22 mouse cellular contexts compared by ENCODE assay signal in genomic region chr5:138922116-138922515, GRCm38 (mm10).
DNase-seq lines count a peak whose midpoint lies in the region; ATAC-seq lines count a peak whose summit lies in the region.
"Had no signal": no experiment of that assay in that cellular context is flagged by ENCODE, and none has a peak within 500 bp of the region (broad histone marks: within the 10 kb centered on the region; RNA-seq: fewer than 3 reads in every experiment).

No protein-coding gene starts in this region.

- H3K4me3 ChIP-seq in embryonic facial prominence, embryonic 14.5 days (ENCODE audit: low read depth, low read length), result no peak overlapping the region
- H3K4me3 ChIP-seq in embryonic facial prominence, embryonic 10.5 days, result no peak overlapping the region
- H3K4me3 ChIP-seq in midbrain, embryonic 13.5 days (replicated peaks), result no peak overlapping the region
- H3K4me3 ChIP-seq: erythroblast, embryonic 14.5 days; midbrain, embryonic 15.5 days; neural tube, embryonic 15.5 days had no signal

- no peak overlapping the region for H3K9ac ChIP-seq in embryonic facial prominence, embryonic 14.5 days (ENCODE audit: low read depth, low read length)
- no peak overlapping the region for H3K9ac ChIP-seq in midbrain, embryonic 13.5 days (replicated peaks)
- H3K9ac ChIP-seq: liver, embryonic 14.5 days; midbrain, embryonic 15.5 days; neural tube, embryonic 15.5 days had no signal

- intact Hi-C loops in left cerebral cortex, postnatal 4 days (cut with DNase I), result no loop called here
- intact Hi-C loops in left cerebral cortex, postnatal 14 days (cut with DNase I), result no loop called here

- peak; percentile 31 for DNase-seq in embryonic facial prominence, embryonic 14.5 days (ENCODE audit: low spot score)
- DNase-seq in embryonic facial prominence, embryonic 10.5 days (ENCODE audit: low spot score), result no peak
- peak; percentile 69 for DNase-seq in left cerebral cortex, postnatal 4 days
- no peak for DNase-seq in left cerebral cortex, postnatal 14 days (ENCODE audit: low spot score in 2 of 2)
- peak; percentile 19 for DNase-seq in cerebellum, adult 9-10 months
- DNase-seq in kidney, postnatal 36 days, result peak; percentile 24 to 28
- no peak for DNase-seq in frontal cortex, postnatal 36 days (ENCODE audit: low spot score in 2 of 2)
- DNase-seq: adrenal gland, postnatal 10 days; gastrocnemius, postnatal 14 days; lung, postnatal 14 days; right cerebral cortex, postnatal 14 days; spleen, adult 18-20 months; thymus, adult 18-20 months had no signal

- no peak for ATAC-seq in embryonic facial prominence, embryonic 14.5 days (ENCODE audit: low read depth)
- no peak for ATAC-seq in midbrain, embryonic 13.5 days
- ATAC-seq: activated CD4-positive, CD25-positive, alpha-beta regulatory T cell, adult 4 months; forebrain, embryonic 14.5 days; inflammation-experienced regulatory T-cells, adult 6 months; midbrain, embryonic 15.5 days had no signal

- H3K9me3 ChIP-seq in embryonic facial prominence, embryonic 14.5 days (ENCODE audit: control insufficient read depth, low read length), result peaks cover 7% of the 10 kb centered on the region; the same call in 1 of the 2 replicates
- no peaks in the 10 kb centered on the region for H3K9me3 ChIP-seq in embryonic facial prominence, embryonic 10.5 days
- H3K9me3 ChIP-seq in midbrain, embryonic 13.5 days, result 0 out of 2 replicates have a peak, but pooled peaks cover 3% of the 10 kb centered on the region
- H3K9me3 ChIP-seq: G1E; midbrain, embryonic 15.5 days; neural tube, embryonic 15.5 days had no signal

- no peaks in the 10 kb centered on the region for H3K27me3 ChIP-seq in embryonic facial prominence, embryonic 14.5 days (replicated peaks; ENCODE audit: control insufficient read depth, insufficient read depth, low read length)
- no peaks in the 10 kb centered on the region for H3K27me3 ChIP-seq in embryonic facial prominence, embryonic 10.5 days (replicated peaks; ENCODE audit: low read depth, poor library complexity, severe bottlenecking)
- H3K27me3 ChIP-seq in midbrain, embryonic 13.5 days, result no peaks in the 10 kb centered on the region
- H3K27me3 ChIP-seq: midbrain, embryonic 15.5 days; neural tube, embryonic 15.5 days had no signal

- H3K4me2 ChIP-seq in embryonic facial prominence, embryonic 14.5 days (ENCODE audit: low read depth, low read length), result no peak overlapping the region
- H3K4me2 ChIP-seq in midbrain, embryonic 13.5 days (replicated peaks), result no peak overlapping the region
- H3K4me2 ChIP-seq: midbrain, embryonic 15.5 days; neural tube, embryonic 15.5 days had no signal

- H3K4me1 ChIP-seq in embryonic facial prominence, embryonic 14.5 days (ENCODE audit: control insufficient read depth, insufficient read depth, low read length), result no peaks in the 10 kb centered on the region
- H3K4me1 ChIP-seq in embryonic facial prominence, embryonic 10.5 days, result 0 out of 2 replicates have a peak, but pooled peaks cover 3% of the 10 kb centered on the region
- H3K4me1 ChIP-seq in midbrain, embryonic 13.5 days (replicated peaks), result no peaks in the 10 kb centered on the region
- H3K4me1 ChIP-seq: midbrain, embryonic 15.5 days had no signal

- H3K27ac ChIP-seq in embryonic facial prominence, embryonic 14.5 days (replicated peaks; ENCODE audit: low read depth, low read length), result no peak overlapping the region
- no peak overlapping the region for H3K27ac ChIP-seq in embryonic facial prominence, embryonic 10.5 days (replicated peaks)
- H3K27ac ChIP-seq in midbrain, embryonic 13.5 days, result no peak overlapping the region
- H3K27ac ChIP-seq: liver, embryonic 14.5 days; midbrain, embryonic 15.5 days; neural tube, embryonic 15.5 days had no signal

- WGBS in embryonic facial prominence, embryonic 14.5 days, result 64% methylated on average over 3 of the region's 3 CpGs
- WGBS in embryonic facial prominence, embryonic 10.5 days, result 79% methylated on average over 3 of the region's 3 CpGs
- WGBS in midbrain, embryonic 13.5 days, result 73% methylated on average over 3 of the region's 3 CpGs

- H3K36me3 ChIP-seq in embryonic facial prominence, embryonic 14.5 days (ENCODE audit: control insufficient read depth, insufficient read depth, low read length), result no peaks in the 10 kb centered on the region
- no peaks in the 10 kb centered on the region for H3K36me3 ChIP-seq in embryonic facial prominence, embryonic 10.5 days (replicated peaks)
- H3K36me3 ChIP-seq in midbrain, embryonic 13.5 days, result no peaks in the 10 kb centered on the region
- H3K36me3 ChIP-seq: G1E; midbrain, embryonic 15.5 days; neural tube, embryonic 15.5 days had no signal

Comparison
In these comparisons a context has a peak if more than half of its experiments do, and no peak if none do; other contexts are left out.
1. DNase-seq: peak in embryonic facial prominence, embryonic 14.5 days (single experiment), left cerebral cortex, postnatal 4 days (single experiment), cerebellum, adult 9-10 months (single experiment) and kidney, postnatal 36 days (2 of 2); none in embryonic facial prominence, embryonic 10.5 days (single experiment), left cerebral cortex, postnatal 14 days (0 of 2) and frontal cortex, postnatal 36 days (0 of 2).